Mouse (Mus musculus) cerebellum, adult 2 months (tissue): ENCODE measurements around the gene Ncam1.

Experiments used
- CTCF ChIP-seq: fragments of 200-500 bp; IDR thresholded peaks from 2 replicates; pipeline ENCODE4 v1.5.1; 2011; ENCODE audit warnings: low read depth, mild to moderate bottlenecking, control low read depth, low read length, moderate library complexity, borderline replicate concordance; ENCODE audit not compliant: insufficient read depth
- POLR2A ChIP-seq: fragments of 200-500 bp; IDR thresholded peaks from 2 replicates; pipeline ENCODE4 v1.6.1; 2011; ENCODE audit warnings: low read length, control low read depth, borderline replicate concordance; ENCODE audit not compliant: insufficient read depth

DNA sequence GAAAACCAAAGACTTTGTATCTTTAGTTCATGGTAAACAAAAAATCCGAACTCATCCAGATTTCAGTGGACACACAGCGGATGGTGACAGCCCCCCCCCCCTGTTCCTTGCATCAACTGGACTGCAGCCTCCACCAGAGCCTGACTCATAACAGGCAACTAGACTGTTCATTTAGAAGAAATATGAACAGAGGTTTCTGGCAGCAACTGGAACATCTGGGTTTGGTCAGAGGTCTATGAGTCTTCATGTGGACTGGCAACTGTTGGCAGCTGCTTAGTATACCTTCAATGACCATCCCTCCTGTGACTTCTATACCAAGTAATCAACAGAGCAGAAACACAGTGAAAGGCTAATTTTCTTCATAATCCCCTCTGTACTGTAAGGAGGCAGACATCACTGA, 154.4 kb downstream of the Ncam1 start:
- TF ChIP-seq CTCF: no peak
- no peak for TF ChIP-seq POLR2A
